Mouse (Mus musculus) limb, embryonic 10.5 days (tissue): Measurements from ENCODE around the gene Prkag3. TPM values are rescaled to one million over a fixed set of nuclear protein-coding genes. Genes with fewer than 3 reads are reported as not detected.

ENCODE experiments used
- DNase-seq: peaks from one replicate; pipeline ENCODE4 v3.0.0-alpha.2; 2017; ENCODE audit warnings: low spot score
- H3K27ac ChIP-seq: fragments of 300-500 bp; sonication (generic); 2 replicates; pipeline ENCODE4 v1.5.1; 2016; ENCODE audit warnings: mild to moderate bottlenecking
- H3K27me3 ChIP-seq: fragments of 300-500 bp; sonication (generic); 2 replicates; pipeline ENCODE4 v1.6.1; 2016; ENCODE audit warnings: low read depth, mild to moderate bottlenecking; ENCODE audit not compliant: poor library complexity, severe bottlenecking
- H3K36me3 ChIP-seq: fragments of 300-500 bp; sonication (generic); 2 replicates; pipeline ENCODE4 v1.6.1; 2016; ENCODE audit warnings: mild to moderate bottlenecking, moderate library complexity
- H3K4me1 ChIP-seq: fragments of 300-500 bp; sonication (generic); 2 replicates; pipeline ENCODE4 v1.6.1; 2016
- H3K4me3 ChIP-seq: fragments of 300-500 bp; sonication (generic); 2 replicates; pipeline ENCODE4 v1.5.1; 2016; ENCODE audit warnings: mild to moderate bottlenecking, moderate library complexity
- H3K9me3 ChIP-seq: fragments of 300-500 bp; sonication (generic); replicated peaks from 2 replicates; pipeline ENCODE4 v1.6.1; 2016; ENCODE audit warnings: mild to moderate bottlenecking
- WGBS: fragments of 180-500 bp; shearing (Covaris S2); methylation state at CpG from one replicate; pipeline ENCODE4 v1.1.7; 2016; 5-methylcytosine and 5-hydroxymethylcytosine counted together
- polyA plus RNA-seq: library from polyadenylated mRNA; unstranded; fragments of >200 nt; fragmentation: Nextera tagmentation; extraction: Ambion mirVana; gene quantifications from 2 replicates; pipeline ENCODE4 v1.2.1, GENCODE M21; 2016

The Prkag3 gene
- 0.16 and 0.29 TPM in 2 replicates for polyA plus RNA-seq

DNA sequence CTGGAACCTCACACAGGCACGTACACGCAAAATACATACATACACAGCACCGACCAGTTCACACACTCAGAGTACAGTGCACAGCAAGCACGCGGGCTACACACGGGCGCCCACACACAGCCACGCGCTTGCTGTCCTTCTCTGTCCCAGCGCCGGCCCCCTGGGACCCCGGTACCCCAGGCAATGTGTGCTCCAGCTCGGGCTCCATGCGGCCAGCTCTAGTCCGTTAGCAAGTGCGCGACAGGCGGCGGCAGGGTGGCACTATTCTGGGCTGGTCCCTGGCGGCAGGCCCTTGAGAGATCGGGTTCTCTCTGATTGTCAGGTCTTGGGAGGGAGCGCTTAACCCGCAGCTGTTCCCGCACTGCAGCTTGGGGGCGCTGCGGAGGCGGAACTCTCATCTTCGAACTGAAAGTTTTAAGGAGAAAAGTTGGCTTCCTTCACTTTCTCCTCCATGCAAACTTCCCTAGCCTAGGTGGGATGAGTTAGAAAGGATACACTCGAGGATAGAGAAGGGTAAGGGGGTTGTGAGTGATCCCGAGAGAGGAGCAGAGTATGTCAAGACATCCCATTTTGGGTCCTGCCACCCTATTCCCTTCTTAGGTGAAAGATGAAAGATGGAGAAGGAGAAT, at the start of gene Prkag3:
Gene Prkag3, minus strand, starts transcription at position 579 of the 629 bp plus-strand sequence.
- peak within 1 kb of the TSS; percentile 37 for H3K4me3 ChIP-seq
- peaks cover 34% of the 10 kb centered on the region for H3K27me3 ChIP-seq
- peak within 1 kb of the TSS; percentile 57; the same call in 1 of the 2 replicates for H3K27ac ChIP-seq
- no peaks in the 10 kb centered on the region for H3K36me3 ChIP-seq
- H3K9me3 ChIP-seq: no peaks in the 10 kb centered on the region
- WGBS: 11% methylated on average over 30 of the region's 30 CpGs
- H3K4me1 ChIP-seq: peaks cover 14% of the 10 kb centered on the region
- DNase-seq: peak; percentile 64

DNA sequence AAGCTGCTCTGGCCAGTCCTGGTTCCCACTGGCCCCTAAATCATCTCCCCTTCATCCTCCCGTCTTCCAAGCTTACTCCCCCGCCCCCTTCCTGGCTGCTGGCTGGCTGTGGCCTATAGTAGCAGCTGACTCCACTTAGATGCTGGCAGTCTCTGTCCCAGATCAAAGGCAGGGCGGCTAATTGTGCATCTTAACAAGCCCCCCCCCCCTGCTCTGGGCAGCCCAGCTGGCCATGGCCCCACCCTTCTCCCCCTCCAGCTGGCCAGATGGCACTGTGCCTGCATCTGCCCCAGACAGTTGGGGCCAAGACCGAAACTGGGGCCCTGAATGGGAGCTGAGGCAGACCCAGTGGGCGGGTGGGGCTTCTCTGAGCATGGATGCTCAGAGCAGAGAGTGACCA, 48.4 kb upstream of the Prkag3 start:
- peak; percentile 71 for DNase-seq
- no peaks in the 10 kb centered on the region for H3K36me3 ChIP-seq
- WGBS: 4% methylated on average over 5 of the region's 5 CpGs
- no peaks in the 10 kb centered on the region for H3K9me3 ChIP-seq
- H3K4me3 ChIP-seq: no peak overlapping the region
- peaks cover 100% of the 10 kb centered on the region for H3K27me3 ChIP-seq
- H3K27ac ChIP-seq: no peak overlapping the region
- H3K4me1 ChIP-seq: peaks cover 62% of the 10 kb centered on the region

DNA sequence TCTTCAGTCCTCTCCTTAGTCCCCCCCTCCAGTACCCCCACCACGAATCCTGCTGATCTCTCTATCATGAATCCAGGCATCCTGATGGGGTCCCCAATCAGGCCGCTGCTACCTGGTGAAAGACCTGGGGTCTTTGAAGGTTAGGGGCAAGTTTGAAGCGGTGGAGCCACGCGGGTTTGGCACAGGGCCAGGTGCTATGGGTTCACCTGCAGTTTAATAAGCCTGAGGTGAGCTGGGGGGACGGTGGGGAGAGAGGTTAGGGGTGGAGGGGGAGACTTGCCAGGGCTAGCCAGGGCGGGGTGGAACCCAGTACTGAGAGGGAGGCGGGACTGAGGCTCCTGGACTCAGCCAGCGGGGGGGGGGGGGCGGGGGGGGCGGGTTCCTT, 46.1 kb upstream of the Prkag3 start:
- H3K27me3 ChIP-seq: peaks cover 100% of the 10 kb centered on the region
- DNase-seq: peak; percentile 37
- H3K4me3 ChIP-seq: peak overlapping the region; percentile 42; the same call in 1 of the 2 replicates
- H3K27ac ChIP-seq: no peak overlapping the region
- WGBS: 13% methylated on average over 8 of the region's 11 CpGs
- peaks cover 65% of the 10 kb centered on the region for H3K4me1 ChIP-seq
- no peaks in the 10 kb centered on the region for H3K36me3 ChIP-seq
- H3K9me3 ChIP-seq: no peaks in the 10 kb centered on the region

DNA sequence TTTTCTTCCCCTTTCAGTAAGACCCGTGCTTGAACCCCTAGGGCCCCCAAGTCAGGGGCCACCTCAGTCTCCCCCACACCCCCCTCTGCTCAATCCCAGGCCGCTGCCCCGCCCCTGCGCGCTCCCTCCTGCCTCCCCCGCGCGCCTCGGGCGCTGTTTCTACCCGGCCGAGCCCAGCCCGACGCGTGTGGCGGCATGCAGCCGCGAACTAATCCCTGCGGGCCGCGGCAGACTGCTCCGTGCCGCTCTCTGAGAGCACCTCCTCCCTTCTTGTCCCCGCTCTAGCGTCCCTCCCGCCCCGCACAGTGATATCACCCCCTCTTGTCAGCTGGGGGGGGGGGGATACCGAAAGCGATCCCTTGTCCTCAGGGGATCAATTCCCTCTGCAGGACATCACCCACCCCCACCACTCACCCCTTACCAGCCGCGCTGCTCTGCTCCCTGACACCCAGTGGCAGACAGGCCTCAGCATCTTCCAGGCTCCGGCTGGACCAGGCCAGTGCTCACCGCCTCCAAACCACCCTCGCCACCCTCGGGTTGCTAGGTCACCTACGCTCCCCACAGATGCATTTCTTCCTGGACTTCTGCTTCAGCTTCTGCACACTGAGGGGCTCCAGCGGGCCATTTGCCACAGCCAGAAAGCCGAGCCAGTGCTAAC, 45.6 kb upstream of the Prkag3 start:
- peak; percentile 71 for DNase-seq
- peaks cover 65% of the 10 kb centered on the region for H3K4me1 ChIP-seq
- no peaks in the 10 kb centered on the region for H3K9me3 ChIP-seq
- WGBS: under 1% methylated on average over 38 of the region's 38 CpGs
- H3K36me3 ChIP-seq: no peaks in the 10 kb centered on the region
- H3K27ac ChIP-seq: no peak overlapping the region; the same call in 1 of the 2 replicates
- peak overlapping the region; percentile 42 for H3K4me3 ChIP-seq
- H3K27me3 ChIP-seq: peaks cover 100% of the 10 kb centered on the region

DNA sequence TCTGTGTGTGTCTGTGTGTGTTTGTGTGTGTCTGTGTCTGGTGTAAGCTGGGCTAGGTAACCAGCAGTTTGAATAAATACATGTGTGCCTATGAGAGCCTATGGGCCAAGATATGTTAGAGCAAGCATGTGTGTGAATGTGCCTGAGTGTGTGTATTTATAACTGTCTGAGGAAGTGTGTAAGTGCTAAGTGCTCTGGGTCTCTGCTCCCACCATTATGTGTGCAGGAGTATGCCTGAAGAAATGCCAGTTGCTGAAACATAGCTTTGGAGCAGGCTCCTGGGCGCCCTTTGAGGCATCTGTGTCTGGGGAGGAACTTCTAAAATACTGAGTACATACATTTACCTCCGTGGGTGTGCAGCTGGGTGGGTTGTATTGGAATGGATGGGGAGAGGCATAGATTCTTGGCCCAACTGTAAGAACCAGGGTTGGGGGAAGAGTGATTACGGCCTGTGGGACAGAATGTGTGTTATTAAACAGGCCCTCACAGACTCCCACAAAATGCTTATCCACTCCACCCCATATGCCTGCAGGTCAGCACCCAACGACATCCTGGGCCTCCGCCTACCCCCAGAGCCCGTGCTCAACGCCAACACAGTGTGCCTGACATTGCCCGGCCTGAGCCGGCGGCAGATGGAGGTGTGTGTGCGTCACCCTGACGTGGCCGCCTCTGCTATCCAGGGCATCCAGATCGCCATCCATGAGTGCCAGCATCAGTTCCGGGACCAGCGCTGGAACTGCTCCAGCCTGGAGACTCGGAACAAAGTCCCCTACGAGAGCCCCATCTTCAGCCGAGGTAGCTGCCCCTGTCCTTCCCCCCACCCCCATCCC, 44.0 kb upstream of the Prkag3 start:
- no peaks in the 10 kb centered on the region for H3K36me3 ChIP-seq
- DNase-seq: peak; percentile 37
- H3K27ac ChIP-seq: no peak overlapping the region
- peaks cover 71% of the 10 kb centered on the region for H3K4me1 ChIP-seq
- H3K4me3 ChIP-seq: no peak overlapping the region
- H3K27me3 ChIP-seq: peaks cover 100% of the 10 kb centered on the region
- no peaks in the 10 kb centered on the region for H3K9me3 ChIP-seq
- WGBS: 11% methylated on average over 19 of the region's 19 CpGs

DNA sequence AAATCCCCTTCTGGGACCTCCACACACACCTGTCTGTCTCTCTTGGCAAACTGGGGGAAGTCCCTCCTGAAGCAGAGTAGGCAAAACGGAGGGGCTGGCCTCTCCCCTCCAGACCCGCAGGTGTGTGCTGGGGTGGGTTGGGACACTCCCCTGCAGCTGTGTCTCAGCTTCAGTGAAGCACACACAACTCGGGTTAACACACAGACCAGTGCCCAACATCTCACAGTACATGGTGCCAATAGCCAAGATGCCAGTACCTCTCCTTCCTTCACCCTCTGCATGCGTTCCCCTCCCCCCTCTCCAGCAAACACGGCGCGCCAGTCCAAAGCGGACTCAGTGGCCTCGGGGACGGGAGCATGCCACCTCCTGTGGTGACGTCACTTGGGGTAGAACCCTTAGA, 42.2 kb upstream of the Prkag3 start, which contains the start of gene Wnt10a:
Gene Wnt10a, plus strand, starts transcription at position 268 of the 400 bp plus-strand sequence.
- H3K27me3 ChIP-seq: peaks cover 100% of the 10 kb centered on the region
- WGBS: under 1% methylated on average over 11 of the region's 11 CpGs
- DNase-seq: peak; percentile 36
- no peaks in the 10 kb centered on the region for H3K36me3 ChIP-seq
- H3K27ac ChIP-seq: peak within 1 kb of the TSS; percentile 48
- H3K4me1 ChIP-seq: peaks cover 59% of the 10 kb centered on the region
- H3K4me3 ChIP-seq: peak within 1 kb of the TSS; percentile 43
- no peaks in the 10 kb centered on the region for H3K9me3 ChIP-seq

DNA sequence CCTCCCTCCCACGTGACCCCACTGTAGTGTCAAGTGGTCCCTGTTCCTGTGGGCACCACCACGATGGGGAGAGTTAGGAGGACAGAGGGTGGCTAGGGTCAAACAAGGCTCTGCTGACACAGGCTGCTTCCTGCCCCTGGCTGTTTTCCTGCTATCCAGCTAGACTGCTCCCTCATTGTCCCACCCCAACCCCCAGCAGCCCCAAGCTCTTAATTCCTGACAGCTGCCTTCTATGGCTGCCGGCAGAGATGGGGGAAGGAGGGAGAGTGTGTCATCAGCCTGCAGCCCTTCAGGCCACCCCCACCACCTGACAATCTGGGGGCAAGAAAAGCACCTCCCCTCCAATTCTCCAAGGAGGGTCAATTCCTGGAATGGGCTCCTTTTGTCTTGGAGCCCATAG, 41.1 kb upstream of the Prkag3 start:
- DNase-seq: peak; percentile 29
- Histone ChIP-seq H3K4me1 (peaks cover 56% of the 10 kb centered on the region), H3K9me3 (no peaks in the 10 kb centered on the region), H3K27ac (no peak overlapping the region), H3K36me3 (no peaks in the 10 kb centered on the region), H3K27me3 (peaks cover 98% of the 10 kb centered on the region), H3K4me3 (no peak overlapping the region)
- WGBS: 3% methylated on average over 3 of the region's 3 CpGs

DNA sequence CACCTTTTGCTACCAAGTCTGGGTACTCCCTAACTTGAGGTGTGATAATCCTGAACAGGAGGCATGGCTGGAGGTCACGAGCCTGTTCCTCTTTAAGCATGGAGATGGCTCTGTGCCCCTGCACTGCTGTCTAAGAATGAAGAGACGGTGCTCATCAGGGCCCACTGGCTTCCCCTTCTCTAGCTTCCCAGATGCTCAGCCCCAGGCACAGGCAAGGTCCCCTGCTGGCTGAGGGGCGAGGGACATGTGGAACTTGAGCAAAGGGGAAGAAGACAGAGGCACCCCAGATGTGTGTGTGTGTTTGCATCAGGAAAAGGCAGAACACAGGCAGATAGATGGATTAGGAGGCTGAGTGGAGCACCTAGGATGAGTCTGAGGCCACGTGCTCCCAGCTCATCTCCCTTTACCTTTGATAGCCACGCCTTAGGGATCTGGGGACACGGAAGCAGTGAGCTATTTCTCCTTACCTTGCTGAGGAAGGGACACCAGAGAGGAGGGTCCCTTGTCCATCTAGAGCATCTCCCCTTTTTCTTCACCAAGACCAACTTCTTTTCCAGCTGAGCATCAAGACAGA, 39.7 kb upstream of the Prkag3 start:
- H3K27me3 ChIP-seq: peaks cover 98% of the 10 kb centered on the region
- peaks cover 51% of the 10 kb centered on the region for H3K4me1 ChIP-seq
- WGBS: 14% methylated on average over 6 of the region's 6 CpGs
- no peaks in the 10 kb centered on the region for H3K9me3 ChIP-seq
- no peak overlapping the region for H3K27ac ChIP-seq
- H3K36me3 ChIP-seq: no peaks in the 10 kb centered on the region
- H3K4me3 ChIP-seq: no peak overlapping the region
- DNase-seq: peak; percentile 33

DNA sequence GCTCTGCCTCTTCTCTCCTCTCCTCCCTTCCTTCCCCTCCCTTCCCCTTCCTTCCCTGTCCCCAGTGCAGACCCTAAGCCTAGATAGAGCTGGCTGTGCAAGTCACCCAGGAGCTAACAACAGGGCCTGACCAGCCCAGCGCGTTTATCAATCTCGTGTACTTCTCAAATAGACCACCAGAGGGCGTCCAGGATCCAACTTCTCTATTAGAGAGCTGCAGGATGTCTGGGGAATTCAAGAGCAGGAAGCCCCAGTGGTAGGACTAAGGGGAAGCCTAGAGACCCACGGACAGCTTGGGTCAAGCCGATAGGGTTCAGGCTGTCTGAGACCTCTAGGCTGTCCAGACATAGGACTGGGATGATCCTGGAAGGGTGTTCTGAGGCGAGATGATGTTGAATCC, 38.8 kb upstream of the Prkag3 start:
- Histone ChIP-seq H3K4me1 (peaks cover 53% of the 10 kb centered on the region), H3K27me3 (peaks cover 98% of the 10 kb centered on the region), H3K4me3 (no peak overlapping the region), H3K9me3 (no peaks in the 10 kb centered on the region), H3K27ac (no peak overlapping the region), H3K36me3 (no peaks in the 10 kb centered on the region)
- peak; percentile 80 for DNase-seq
- 8% methylated on average over 7 of the region's 7 CpGs for WGBS

DNA sequence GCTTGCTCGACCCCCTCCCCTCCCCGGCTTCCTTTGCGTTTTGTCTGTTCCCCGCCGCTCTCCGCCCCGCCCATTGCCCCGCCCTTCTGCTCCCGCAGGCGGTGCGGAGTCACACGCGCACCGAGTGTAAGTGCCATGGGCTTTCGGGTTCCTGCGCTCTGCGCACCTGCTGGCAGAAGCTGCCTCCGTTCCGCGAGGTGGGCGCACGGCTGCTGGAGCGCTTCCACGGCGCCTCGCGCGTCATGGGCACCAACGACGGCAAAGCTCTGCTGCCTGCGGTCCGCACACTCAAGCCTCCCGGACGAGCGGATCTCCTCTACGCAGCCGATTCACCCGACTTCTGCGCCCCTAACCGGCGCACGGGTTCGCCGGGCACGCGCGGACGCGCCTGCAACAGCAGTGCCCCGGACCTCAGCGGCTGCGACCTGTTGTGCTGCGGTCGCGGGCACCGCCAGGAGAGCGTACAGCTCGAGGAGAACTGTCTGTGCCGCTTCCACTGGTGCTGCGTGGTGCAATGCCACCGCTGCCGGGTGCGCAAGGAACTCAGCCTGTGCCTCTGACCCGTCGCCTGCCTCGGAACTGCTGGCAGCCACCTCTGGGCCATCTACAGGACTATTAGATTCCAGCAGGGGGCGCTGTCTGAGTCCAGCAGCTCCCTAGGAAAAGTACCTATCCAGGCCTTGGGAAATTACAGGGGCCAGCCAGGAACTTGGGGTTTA, 35.2 kb upstream of the Prkag3 start:
- H3K4me1 ChIP-seq: peaks cover 34% of the 10 kb centered on the region
- H3K27ac ChIP-seq: no peak overlapping the region; the same call in 1 of the 2 replicates
- no peaks in the 10 kb centered on the region for H3K9me3 ChIP-seq
- peaks cover 98% of the 10 kb centered on the region for H3K27me3 ChIP-seq
- peak overlapping the region; percentile 51 for H3K4me3 ChIP-seq
- H3K36me3 ChIP-seq: no peaks in the 10 kb centered on the region; the same call in 1 of the 2 replicates
- peak; percentile 80 for DNase-seq
- WGBS: 4% methylated on average over 67 of the region's 67 CpGs

DNA sequence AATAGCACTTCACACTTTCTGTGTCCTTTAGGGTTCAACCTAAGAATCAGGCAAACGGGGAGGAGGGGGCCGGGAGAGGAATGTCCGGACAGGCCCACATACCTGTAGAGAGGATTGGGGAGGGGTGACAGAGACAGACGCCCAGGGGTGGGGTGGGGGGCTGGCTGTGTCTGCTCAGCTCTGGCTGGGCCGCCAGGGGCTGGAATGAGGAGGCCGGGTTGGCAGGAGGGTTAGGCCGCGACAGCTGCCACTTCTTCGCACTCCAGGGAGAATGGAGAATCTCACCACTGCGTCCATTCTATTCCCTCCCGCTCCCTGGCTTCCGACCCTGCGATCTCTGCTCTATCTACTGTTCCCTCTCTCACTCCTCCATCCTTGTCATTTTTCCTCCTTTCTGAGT, 34.5 kb upstream of the Prkag3 start:
- Histone ChIP-seq H3K4me1 (peaks cover 28% of the 10 kb centered on the region), H3K36me3 (no peaks in the 10 kb centered on the region; the same call in 1 of the 2 replicates), H3K27ac (no peak overlapping the region), H3K4me3 (peak overlapping the region; percentile 51), H3K9me3 (no peaks in the 10 kb centered on the region), H3K27me3 (peaks cover 98% of the 10 kb centered on the region)
- no peak for DNase-seq
- WGBS: 2% methylated on average over 13 of the region's 13 CpGs

DNA sequence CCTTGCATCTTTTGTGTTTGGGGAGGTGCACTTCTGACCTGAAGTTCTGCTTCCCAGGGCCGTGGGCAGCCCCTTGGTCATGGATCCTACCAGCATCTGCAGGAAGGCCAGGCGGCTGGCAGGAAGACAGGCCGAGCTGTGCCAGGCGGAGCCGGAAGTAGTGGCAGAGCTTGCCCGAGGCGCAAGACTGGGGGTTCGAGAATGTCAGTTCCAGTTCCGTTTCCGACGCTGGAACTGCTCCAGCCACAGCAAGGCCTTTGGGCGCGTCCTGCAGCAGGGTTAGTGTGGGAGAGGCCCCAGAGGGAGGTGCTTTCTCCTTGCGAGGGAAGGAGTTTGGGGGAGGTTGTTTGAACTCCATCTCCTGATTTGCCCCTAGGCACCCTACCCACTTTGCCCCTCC, 33.0 kb upstream of the Prkag3 start:
- no peak for DNase-seq
- H3K4me3 ChIP-seq: peak overlapping the region; percentile 10; the same call in 1 of the 2 replicates
- H3K9me3 ChIP-seq: no peaks in the 10 kb centered on the region
- no peak overlapping the region for H3K27ac ChIP-seq
- peaks cover 22% of the 10 kb centered on the region for H3K4me1 ChIP-seq
- WGBS: 25% methylated on average over 14 of the region's 14 CpGs
- peaks cover 98% of the 10 kb centered on the region for H3K27me3 ChIP-seq
- H3K36me3 ChIP-seq: no peaks in the 10 kb centered on the region; the same call in 1 of the 2 replicates
